Mouse (Mus musculus) thymus, adult 2 months (tissue): Measurements from ENCODE around the gene Znrf1. TPM values are rescaled to one million over a fixed set of nuclear protein-coding genes. Genes with fewer than 3 reads are reported as not detected.
A peak's percentile ranks its signal among the peaks of the same experiment; 100 is the strongest.

Source experiments
- DNase-seq: peaks from one replicate; pipeline ENCODE4 v3.0.0; 2021
- H3K27ac ChIP-seq: fragments of 200-500 bp; 2 replicates; pipeline ENCODE4 v1.5.1; 2012; ENCODE audit warnings: low read length, control low read depth; ENCODE audit not compliant: control insufficient read depth, insufficient read depth
- H3K27me3 ChIP-seq: fragments of 200-500 bp; 2 replicates; pipeline ENCODE4 v1.6.1; 2012; ENCODE audit warnings: mild to moderate bottlenecking, low read length, moderate library complexity, mixed read lengths; ENCODE audit not compliant: control insufficient read depth, insufficient read depth
- H3K36me3 ChIP-seq: fragments of 200-500 bp; 2 replicates; pipeline ENCODE4 v1.6.1; 2012; ENCODE audit warnings: mild to moderate bottlenecking, low read length, moderate library complexity; ENCODE audit not compliant: control insufficient read depth, insufficient read depth
- H3K4me1 ChIP-seq: fragments of 200-500 bp; replicated peaks from 2 replicates; pipeline ENCODE4 v1.6.1; 2012; ENCODE audit warnings: low read length; ENCODE audit not compliant: control insufficient read depth, insufficient read depth
- H3K4me3 ChIP-seq: fragments of 200-500 bp; 2 replicates; pipeline ENCODE4 v1.5.1; 2012; ENCODE audit warnings: mild to moderate bottlenecking, low read length, control low read depth, moderate library complexity; ENCODE audit not compliant: control insufficient read depth, insufficient read depth
- CTCF ChIP-seq: fragments of 200-500 bp; IDR thresholded peaks from 2 replicates; pipeline ENCODE4 v1.5.1; 2012; ENCODE audit warnings: mild to moderate bottlenecking, control low read depth, low read length, moderate library complexity, borderline replicate concordance; ENCODE audit not compliant: control insufficient read depth, poor library complexity, insufficient read depth; ENCODE audit errors: extremely low read depth
- POLR2A ChIP-seq: fragments of 200-500 bp; IDR thresholded peaks from 2 replicates; pipeline ENCODE4 v1.6.1; 2012; ENCODE audit warnings: mild to moderate bottlenecking, low read length, control low read depth, moderate library complexity; ENCODE audit not compliant: control insufficient read depth, poor library complexity, insufficient read depth; ENCODE audit errors: extremely low read depth
- WGBS: fragments of 180-500 bp; shearing (Covaris S2); methylation state at CpG from one replicate; pipeline ENCODE4 v1.1.7; 2018; 5-methylcytosine and 5-hydroxymethylcytosine counted together
- polyA plus RNA-seq: library from polyadenylated mRNA; depleted of rRNA; stranded (reverse); fragments of >200 nt; gene quantifications from 2 replicates; pipeline ENCODE4 v1.2.3, GENCODE M21; 2012

Znrf1 gene
- polyA plus RNA-seq, 1 experiment, result 968 TPM

GRCm38 (mm10) chr8:111582386-111582785 is 46.5 kb downstream of the Znrf1 start:
- Histone ChIP-seq H3K4me3 (no peak overlapping the region), H3K4me1 (peaks cover 59% of the 10 kb centered on the region), H3K27ac (peak overlapping the region; percentile 64; the same call in 1 of the 2 replicates), H3K36me3 (peaks cover 12% of the 10 kb centered on the region), H3K27me3 (no peaks in the 10 kb centered on the region)
- 8% methylated on average over 3 of the region's 3 CpGs for WGBS
- TF ChIP-seq CTCF (no peak), POLR2A (no peak)
- DNase-seq, result no peak

- Histone ChIP-seq H3K27ac (no peak overlapping the region; the same call in 1 of the 2 replicates), H3K4me3 (no peak overlapping the region), H3K4me1 (peaks cover 54% of the 10 kb centered on the region), H3K27me3 (no peaks in the 10 kb centered on the region), H3K36me3 (peaks cover 3% of the 10 kb centered on the region)
- no peak for DNase-seq
- TF ChIP-seq CTCF, result no peak
- TF ChIP-seq POLR2A, result no peak
- 70% methylated on average over 3 of the region's 3 CpGs for WGBS
Observed at GRCm38 (mm10) chr8:111584946-111585345, 49.0 kb downstream of the Znrf1 start.

- Histone ChIP-seq H3K27me3 (no peaks in the 10 kb centered on the region), H3K27ac (no peak overlapping the region), H3K4me1 (peaks cover 58% of the 10 kb centered on the region), H3K36me3 (peaks cover 3% of the 10 kb centered on the region), H3K4me3 (no peak overlapping the region)
- WGBS, result 29% methylated on average over 1 of the region's 1 CpGs
- no peak for DNase-seq
- TF ChIP-seq CTCF (no peak), POLR2A (no peak)
Observed at GRCm38 (mm10) chr8:111587545-111588094, 51.7 kb downstream of the Znrf1 start.

GRCm38 (mm10) chr8:111588336-111588735 is 52.4 kb downstream of the Znrf1 start:
- DNase-seq, result no peak
- no peaks in the 10 kb centered on the region for H3K27me3 ChIP-seq
- H3K27ac ChIP-seq, result no peak overlapping the region
- TF ChIP-seq POLR2A (no peak), CTCF (no peak)
- 90% methylated on average over 2 of the region's 2 CpGs for WGBS
- H3K4me3 ChIP-seq, result no peak overlapping the region
- H3K4me1 ChIP-seq, result peaks cover 59% of the 10 kb centered on the region
- H3K36me3 ChIP-seq, result peaks cover 3% of the 10 kb centered on the region

GRCm38 (mm10) chr8:111590214-111590613 is 54.3 kb downstream of the Znrf1 start:
- DNase-seq, result no peak
- no peak overlapping the region; the same call in 1 of the 2 replicates for H3K27ac ChIP-seq
- 66% methylated on average over 3 of the region's 3 CpGs for WGBS
- H3K36me3 ChIP-seq, result no peaks in the 10 kb centered on the region; the same call in 1 of the 2 replicates
- peaks cover 55% of the 10 kb centered on the region for H3K4me1 ChIP-seq
- H3K4me3 ChIP-seq, result no peak overlapping the region
- no peaks in the 10 kb centered on the region for H3K27me3 ChIP-seq
- no peak for TF ChIP-seq POLR2A
- TF ChIP-seq CTCF, result no peak

- no peaks in the 10 kb centered on the region; the same call in 1 of the 2 replicates for H3K36me3 ChIP-seq
- TF ChIP-seq POLR2A (no peak), CTCF (no peak)
- H3K4me1 ChIP-seq, result peaks cover 53% of the 10 kb centered on the region
Observed at GRCm38 (mm10) chr8:111591176-111591575, 55.3 kb downstream of the Znrf1 start.

GRCm38 (mm10) chr8:111592390-111592910 is 56.6 kb downstream of the Znrf1 start:
- 36% methylated on average over 7 of the region's 7 CpGs for WGBS
- TF ChIP-seq CTCF, result no peak
- TF ChIP-seq POLR2A, result no peak
- peak overlapping the region; percentile 96 for H3K27ac ChIP-seq
- H3K36me3 ChIP-seq, result no peaks in the 10 kb centered on the region; the same call in 1 of the 2 replicates
- peaks cover 51% of the 10 kb centered on the region for H3K4me1 ChIP-seq
- DNase-seq, result no peak
- no peaks in the 10 kb centered on the region for H3K27me3 ChIP-seq
- H3K4me3 ChIP-seq, result peak overlapping the region; percentile 10; the same call in 1 of the 2 replicates

More at GRCm38 (mm10) chr8:111591176-111591575, 55.3 kb downstream of the Znrf1 start:
- DNase-seq, result no peak
- Histone ChIP-seq H3K27me3 (no peaks in the 10 kb centered on the region), H3K27ac (peak overlapping the region; percentile 7), H3K4me3 (no peak overlapping the region)
